In genomic region chr9:86810696-86811232, GRCm38 (mm10) we compare ENCODE assay signal across 16 mouse cellular contexts.
DNase-seq lines count a peak whose midpoint lies in the region; ATAC-seq and TF ChIP-seq lines count a peak whose summit lies in the region.
"Had no signal": no experiment of that assay in that cellular context is flagged by ENCODE, and none has a peak within 500 bp of the region (broad histone marks: within the 10 kb centered on the region; RNA-seq: fewer than 3 reads in every experiment).

No protein-coding gene starts in this region.

- intact Hi-C loops in left cerebral cortex, postnatal 25 days (cut with DNase I) = no loop called here

- no peak overlapping the region for H3K9ac ChIP-seq in lung, postnatal 0 days (replicated peaks; ENCODE audit: low read depth)
- H3K9ac ChIP-seq: hindbrain, embryonic 15.5 days had no signal

- ATAC-seq in frontal cortex, adult (ENCODE audit: low TSS enrichment) = 0 out of 2 replicates have a peak, but pooled peaks have one; percentile 20
- ATAC-seq in lung, postnatal 0 days = no peak
- ATAC-seq: CD4-positive, CD25-positive, alpha-beta regulatory T cell, adult 4 months had no signal

- no peak overlapping the region for H3K4me2 ChIP-seq in lung, postnatal 0 days (replicated peaks; ENCODE audit: low read depth, low read length)
- H3K4me2 ChIP-seq: hindbrain, embryonic 15.5 days had no signal

- 38% methylated on average over 5 of the region's 5 CpGs for WGBS in lung, postnatal 0 days

- H3K4me3 ChIP-seq in lung, postnatal 0 days (ENCODE audit: low read depth, low read length) = no peak overlapping the region
- H3K4me3 ChIP-seq: hindbrain, embryonic 15.5 days; myocyte had no signal

- no peaks in the 10 kb centered on the region for H3K9me3 ChIP-seq in lung, postnatal 0 days (ENCODE audit: low read length)
- H3K9me3 ChIP-seq: hindbrain, embryonic 15.5 days had no signal

- no peak for DNase-seq in frontal cortex, postnatal 14 days (ENCODE audit: low spot score in 2 of 2)
- DNase-seq in lung, postnatal 0 days (ENCODE audit: low spot score) = peak; percentile 14
- no peak for DNase-seq in lung, adult 18-20 months
- peak; percentile 47 for DNase-seq in brain, adult 2 months (ENCODE audit: low read depth, low spot score)
- DNase-seq in retina, postnatal 1 day = peak; percentile 26
- DNase-seq in left cerebral cortex, postnatal 25 days (ENCODE audit: low spot score in 2 of 2) = no peak
- no peak for DNase-seq in gastrocnemius, adult 18-20 months (ENCODE audit: low spot score)
- DNase-seq: cerebellum, adult 11 months; heart, adult 18-20 months; kidney, postnatal 25 days; lung, postnatal 14 days; right cerebral cortex, adult 18-20 months had no signal

- H3K4me1 ChIP-seq in lung, postnatal 0 days (ENCODE audit: insufficient read depth, low read depth, low read length) = no peaks in the 10 kb centered on the region
- H3K4me1 ChIP-seq: hindbrain, embryonic 15.5 days had no signal

- H3K27ac ChIP-seq in lung, postnatal 0 days (ENCODE audit: low read length) = no peak overlapping the region
- H3K27ac ChIP-seq: hindbrain, embryonic 15.5 days had no signal

- no peaks in the 10 kb centered on the region for H3K27me3 ChIP-seq in lung, postnatal 0 days (replicated peaks; ENCODE audit: insufficient read depth, low read length)
- H3K27me3 ChIP-seq: hindbrain, embryonic 15.5 days had no signal

- peak; percentile 34 for TF ChIP-seq CTCF in lung, postnatal 0 days (IDR thresholded peaks at IDR 0.05)

- H3K36me3 ChIP-seq in lung, postnatal 0 days (ENCODE audit: insufficient read depth, low read length) = no peaks in the 10 kb centered on the region

- TF ChIP-seq EP300 in lung, postnatal 0 days (IDR thresholded peaks at IDR 0.05) = no peak

Comparison
In these comparisons a context has a peak if more than half of its experiments do, and no peak if none do; other contexts are left out.
1. DNase-seq: peak in lung, postnatal 0 days (single experiment), brain, adult 2 months (single experiment) and retina, postnatal 1 day (single experiment); none in frontal cortex, postnatal 14 days (0 of 2), lung, adult 18-20 months (0 of 2), left cerebral cortex, postnatal 25 days (0 of 2) and gastrocnemius, adult 18-20 months (single experiment).